Mouse (Mus musculus) left cerebral cortex, adult 2 months (tissue): ENCODE results near the gene Dazl. TPM values are rescaled to one million over a fixed set of nuclear protein-coding genes. Genes with fewer than 3 reads are reported as not detected.

Experiments used
- DNase-seq, 2 experiments: peaks; one replicate each; pipeline ENCODE4 v3.0.0; 2021 to 2022; ENCODE audit warnings: low spot score in 2 of 2, mixed read lengths in 1 of 2; ENCODE audit errors: extremely low spot score in 1 of 2
- H3K27ac ChIP-seq: fragments of 200-600 bp; 2 replicates; pipeline ENCODE4 v1.8.1; 2022
- H3K4me3 ChIP-seq: fragments of 200-600 bp; 2 replicates; pipeline ENCODE4 v1.8.1; 2022
- CTCF ChIP-seq: fragments of 200-600 bp; IDR thresholded peaks from 2 replicates; pipeline ENCODE4 v1.8.1; 2022; ENCODE audit warnings: antibody characterized with exemption, mild to moderate bottlenecking, moderate library complexity
- intact Hi-C: fragments of 180-260 bp; cut with DNase I; formaldehyde crosslinking; loops from one replicate; pipeline ENCODE4 v1.15.1; 2025
- total RNA-seq, 2 experiments: library from RNA; stranded (reverse); gene quantifications; 2 replicates each; pipeline ENCODE4 v1.2.3; 2021

Gene Dazl
- total RNA-seq, 2 experiments from 2014 or later, result 2.8 to 4.1 TPM

DNA sequence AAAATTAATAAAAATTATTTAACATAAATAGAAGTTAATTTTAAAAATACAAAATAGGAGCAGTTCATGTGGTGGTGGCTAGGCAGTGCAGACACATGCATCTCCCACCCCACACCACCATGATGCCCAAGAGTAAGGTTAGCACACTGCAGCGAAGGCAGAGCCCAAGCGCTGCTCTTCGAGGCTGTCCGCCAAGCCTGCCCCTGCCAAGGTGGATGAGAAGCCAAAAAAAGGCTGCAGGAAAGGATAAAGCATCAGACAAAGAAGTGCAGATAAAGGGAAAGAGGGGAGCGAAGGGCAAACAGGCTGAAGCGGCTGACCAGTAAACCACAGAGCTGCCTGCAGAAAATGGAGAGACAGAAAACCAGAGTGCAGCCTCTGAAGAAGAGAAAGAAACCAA lies 32.6 kb downstream of the Dazl start:
- H3K4me3 ChIP-seq, result no peak overlapping the region
- no peak overlapping the region for H3K27ac ChIP-seq
- DNase-seq, result no peak
- no peak for TF ChIP-seq CTCF
- intact Hi-C loops, result no loop called here

- no peak overlapping the region for H3K27ac ChIP-seq
- intact Hi-C loops, result no loop called here
- no peak for DNase-seq
- no peak for TF ChIP-seq CTCF
- H3K4me3 ChIP-seq, result no peak overlapping the region
These were observed 46.8 kb downstream of the Dazl start for GRCm38 (mm10) chr17:50246605-50247004.

GRCm38 (mm10) chr17:50244675-50245074 lies 48.8 kb downstream of the Dazl start:
- no peak for TF ChIP-seq CTCF
- Histone ChIP-seq H3K27ac (no peak overlapping the region), H3K4me3 (no peak overlapping the region)
- DNase-seq, result no peak
- intact Hi-C loops, result no loop called here

DNA sequence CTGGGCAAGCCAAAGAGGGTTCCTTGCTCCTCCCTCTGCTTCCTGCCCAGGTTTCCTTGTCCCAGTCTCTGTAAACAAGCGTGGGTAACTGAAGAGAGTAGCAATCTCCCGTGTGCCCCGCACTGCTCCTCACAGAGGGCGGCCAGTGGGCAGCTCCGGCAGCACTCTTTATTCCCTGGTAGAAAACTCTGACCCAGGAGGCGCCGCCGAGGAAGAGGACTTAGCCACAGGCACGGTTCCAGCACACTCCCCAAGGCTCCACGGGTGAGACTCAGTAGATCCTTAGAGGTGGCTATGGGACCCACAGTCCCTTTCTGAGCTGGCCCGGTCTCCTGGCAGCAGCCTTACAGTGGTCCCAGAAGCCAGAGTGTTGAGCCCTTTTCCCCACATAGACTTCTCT lies 50.1 kb downstream of the Dazl start:
- no peak for DNase-seq

DNA sequence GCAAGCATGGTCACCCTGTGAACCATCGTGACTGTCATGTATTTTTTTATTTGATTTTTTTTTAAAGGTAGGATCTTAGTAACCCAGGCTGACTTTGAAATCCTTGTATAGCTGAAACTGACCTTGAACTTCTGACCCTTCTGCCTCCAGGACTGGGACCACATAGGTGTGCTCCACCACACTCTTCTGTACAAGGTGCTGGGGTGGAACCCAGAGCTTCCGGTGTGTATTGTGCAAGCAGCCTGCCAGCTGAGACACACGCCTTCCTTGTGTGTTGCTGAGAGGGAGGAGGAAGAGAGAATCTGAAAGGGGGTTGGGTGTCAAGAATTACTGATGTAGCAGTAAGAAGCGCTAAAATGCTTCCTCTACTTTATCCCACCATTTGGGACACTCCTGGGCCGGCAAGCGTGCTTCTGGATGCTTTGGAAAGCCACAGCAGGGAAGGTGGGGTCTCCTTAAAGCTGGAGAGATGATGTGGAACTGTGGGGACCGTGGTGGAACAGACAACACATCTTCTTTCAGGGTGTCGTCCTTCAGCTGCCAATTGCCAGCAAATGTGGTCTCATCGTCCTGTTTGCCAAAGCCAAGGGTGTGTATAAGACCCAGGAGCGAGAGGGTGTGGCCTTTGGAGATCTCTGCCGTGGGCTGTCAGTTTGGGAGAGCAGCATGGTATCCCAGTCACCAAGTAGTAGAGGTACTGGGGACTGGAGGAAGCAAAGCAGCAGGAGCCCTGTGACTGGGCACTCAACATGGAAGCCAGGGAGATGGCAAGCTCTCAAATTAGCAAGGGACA lies 55.4 kb downstream of the Dazl start:
- Histone ChIP-seq H3K27ac (no peak overlapping the region), H3K4me3 (no peak overlapping the region)
- TF ChIP-seq CTCF, result no peak
- DNase-seq, result peak in 1 of 2 experiments; percentile 4
- intact Hi-C loops, result loop anchor here (1.0 kb wide), 3 partner anchors 270 to 303 kb away; no protein-coding TSS in a partner anchor

More for the DNA sequence above, 50.1 kb downstream of the Dazl start:
- Histone ChIP-seq H3K4me3 (no peak overlapping the region), H3K27ac (no peak overlapping the region)
- no peak for TF ChIP-seq CTCF
- intact Hi-C loops, result no loop called here

GRCm38 (mm10) chr17:50237436-50237709 lies 56.1 kb downstream of the Dazl start:
- peak; percentile 96 for TF ChIP-seq CTCF
- intact Hi-C loops, result loop anchor here (1.0 kb wide), 3 partner anchors 269 to 302 kb away; no protein-coding TSS in a partner anchor
- Histone ChIP-seq H3K27ac (no peak overlapping the region), H3K4me3 (no peak overlapping the region)
- peak; percentile 84 to 89 for DNase-seq

DNA sequence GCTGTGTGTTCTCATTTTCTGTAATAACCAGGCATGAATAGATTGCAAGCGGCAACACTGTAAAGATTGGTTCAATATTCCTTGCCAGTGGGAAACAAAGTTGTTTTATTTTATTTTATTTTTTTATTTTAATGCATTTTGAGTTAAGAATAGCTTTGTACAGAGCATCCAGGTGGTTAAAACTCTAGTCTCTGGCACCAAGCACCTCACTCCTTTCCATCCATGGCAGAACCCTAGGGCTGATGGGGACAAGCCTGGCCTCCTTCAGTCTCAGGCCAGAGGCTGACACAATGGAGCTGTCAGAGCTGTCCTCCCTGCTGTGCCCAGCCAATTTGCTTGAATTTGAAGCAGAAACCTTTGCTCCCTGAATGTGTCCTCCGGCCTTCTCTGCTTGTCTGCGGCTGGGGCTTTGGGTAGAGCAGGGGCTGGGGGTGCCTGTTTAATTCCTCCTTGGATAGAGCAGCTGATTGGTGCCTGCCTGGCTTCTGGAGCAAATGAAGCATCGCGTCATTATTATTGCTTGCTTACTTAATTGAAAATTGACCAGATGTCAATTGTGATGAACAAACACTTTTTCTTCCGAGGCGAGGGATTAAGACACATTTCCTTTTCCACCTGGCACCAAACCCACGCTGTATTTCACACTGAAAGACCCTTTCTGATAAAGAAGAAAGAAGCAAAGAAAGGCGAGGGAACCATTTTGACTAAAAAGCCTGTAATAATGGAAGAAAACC lies 56.6 kb downstream of the Dazl start:
- H3K27ac ChIP-seq, result no peak overlapping the region
- H3K4me3 ChIP-seq, result no peak overlapping the region
- no peak for TF ChIP-seq CTCF
- intact Hi-C loops, result loop anchor here (1.0 kb wide), 3 partner anchors 269 to 302 kb away; no protein-coding TSS in a partner anchor
- no peak for DNase-seq

- intact Hi-C loops, result no loop called here
- H3K4me3 ChIP-seq, result no peak overlapping the region
- H3K27ac ChIP-seq, result no peak overlapping the region
- TF ChIP-seq CTCF, result no peak
- no peak for DNase-seq
These were observed 57.3 kb downstream of the Dazl start for GRCm38 (mm10) chr17:50235943-50236701.

GRCm38 (mm10) chr17:50233956-50234355 lies 59.5 kb downstream of the Dazl start:
- H3K4me3 ChIP-seq, result no peak overlapping the region
- TF ChIP-seq CTCF, result no peak
- no peak overlapping the region for H3K27ac ChIP-seq
- intact Hi-C loops, result no loop called here
- DNase-seq, result no peak

GRCm38 (mm10) chr17:50232821-50233220 lies 60.6 kb downstream of the Dazl start:
- TF ChIP-seq CTCF, result no peak
- no peak for DNase-seq
- Histone ChIP-seq H3K27ac (no peak overlapping the region), H3K4me3 (no peak overlapping the region)
- intact Hi-C loops, result no loop called here

DNA sequence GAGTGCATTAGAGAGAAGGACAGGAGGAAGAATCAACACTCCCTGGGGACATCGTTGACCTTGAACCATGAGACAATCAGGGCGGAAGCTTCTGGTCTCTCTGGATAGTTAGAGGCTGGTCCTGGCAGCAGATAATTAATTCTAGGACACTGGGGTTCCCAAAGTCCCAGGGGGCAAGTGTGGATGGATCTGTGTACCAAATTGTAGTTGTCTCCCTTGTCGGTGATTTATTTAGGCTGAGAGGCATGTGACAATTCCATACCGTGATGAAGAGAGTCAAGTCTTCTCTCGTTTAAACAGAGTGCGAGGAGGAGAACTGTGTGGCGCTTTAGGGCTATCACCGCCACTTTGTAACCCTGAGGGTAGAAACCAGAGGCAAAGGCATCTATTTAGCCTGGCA lies 62.2 kb downstream of the Dazl start:
- Histone ChIP-seq H3K27ac (no peak overlapping the region), H3K4me3 (no peak overlapping the region)
- TF ChIP-seq CTCF, result no peak
- intact Hi-C loops, result no loop called here
- DNase-seq, result no peak

DNA sequence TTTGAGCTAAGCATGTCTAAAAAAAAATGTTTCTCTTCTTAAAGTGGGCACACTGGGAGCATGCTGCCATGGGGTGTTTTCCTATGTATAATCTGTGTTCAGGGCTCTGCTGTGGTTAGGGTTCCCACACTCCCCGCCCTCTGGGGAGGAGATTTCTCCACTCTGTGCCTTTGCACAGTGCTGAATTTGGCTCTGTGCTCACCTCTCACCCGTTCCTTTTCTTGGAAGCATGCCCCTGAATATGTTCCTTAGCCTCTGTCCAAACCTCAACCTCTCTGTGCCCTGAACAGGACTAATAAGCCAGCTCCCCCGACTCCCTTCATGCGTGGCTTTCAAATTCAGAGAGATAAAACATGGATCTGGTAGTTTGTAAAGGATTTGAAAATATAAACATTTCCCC lies 63.9 kb downstream of the Dazl start:
- H3K4me3 ChIP-seq, result no peak overlapping the region
- H3K27ac ChIP-seq, result no peak overlapping the region
- no peak for DNase-seq
- intact Hi-C loops, result no loop called here
- TF ChIP-seq CTCF, result no peak

Other genes starting within 250 kb of the Dazl start
- gene Rftn1, start 103.0 kb downstream of the Dazl start, total RNA-seq, result 1 to 10 TPM; 8.4 to 9.4 TPM
- 10 to 100 TPM; 90.8 to 94.5 TPM for gene Plcl2, start 215.8 kb upstream of the Dazl start, total RNA-seq